Mouse (Mus musculus): ENCODE measurements at regions not wholly inside any gene's neighbourhood (a gene's known extent, or its start where the extent isn't known, plus 50 kb on each side); places are given as distances from the start of the nearest gene placed in this dataset.
"Not testable (repeated sequence)": the region's sequence is repeated elsewhere in the genome, so short reads cannot be mapped to it uniquely, and the experiment has no call there.

DNA sequence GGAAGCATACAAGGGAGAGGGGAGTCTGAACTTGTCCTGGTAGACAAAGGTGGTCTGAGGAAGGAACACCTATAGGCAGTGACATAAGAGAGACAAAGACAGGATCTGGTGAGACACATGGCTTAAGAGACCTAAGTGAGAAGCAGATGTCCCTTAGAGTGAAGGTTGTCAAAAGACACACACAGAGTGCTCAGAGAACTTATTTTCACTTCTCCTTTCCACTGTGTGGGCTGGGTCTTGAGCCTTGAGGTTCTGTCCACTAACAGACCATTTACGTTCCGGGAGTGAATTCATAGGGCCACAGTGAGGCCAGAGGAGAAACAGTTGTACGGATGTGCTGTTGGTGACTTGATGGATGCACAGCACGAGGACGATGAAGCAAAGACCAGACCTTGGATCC is 422.8 kb downstream of the Tcerg1l start:
- ATAC-seq (ENCODE audit: low FRiP score), result no peak
- Histone ChIP-seq H3K9ac (no peak overlapping the region), H3K4me3 (replicated peaks) (no peak overlapping the region), H3K36me3 (replicated peaks) (no peaks in the 10 kb centered on the region), H3K27me3 (no peaks in the 10 kb centered on the region), H3K27ac (no peak overlapping the region), H3K4me1 (no peaks in the 10 kb centered on the region), H3K4me2 (no peak overlapping the region), H3K9me3 (no peaks in the 10 kb centered on the region)
- 91% methylated on average over 5 of the region's 5 CpGs for WGBS

DNA sequence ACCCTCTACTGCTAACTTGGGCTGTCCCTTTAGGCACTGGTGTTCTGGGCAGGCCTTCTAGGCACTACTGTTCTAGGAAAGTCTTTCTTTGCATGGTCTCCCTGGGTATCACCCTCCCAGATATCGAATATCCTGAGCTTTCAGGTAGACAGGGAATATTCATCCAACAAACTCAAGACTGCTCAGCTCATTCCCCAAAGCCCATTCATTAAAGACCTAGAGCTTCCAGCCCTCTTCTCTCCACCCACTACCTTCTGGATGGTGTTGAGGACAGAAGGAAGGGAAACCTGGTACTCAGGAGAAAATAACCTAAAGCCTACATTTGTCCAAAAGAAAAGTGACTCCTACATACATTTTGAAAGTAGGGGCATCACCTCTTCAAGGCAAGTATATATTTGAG is 420.0 kb downstream of the Tcerg1l start:
- 81% methylated on average over 1 of the region's 1 CpGs for WGBS
- Histone ChIP-seq H3K4me2 (no peak overlapping the region), H3K27me3 (no peaks in the 10 kb centered on the region), H3K4me1 (no peaks in the 10 kb centered on the region), H3K9me3 (no peaks in the 10 kb centered on the region), H3K4me3 (replicated peaks) (no peak overlapping the region), H3K27ac (no peak overlapping the region), H3K36me3 (replicated peaks) (no peaks in the 10 kb centered on the region), H3K9ac (no peak overlapping the region)
- no peak for ATAC-seq (ENCODE audit: low FRiP score)

DNA sequence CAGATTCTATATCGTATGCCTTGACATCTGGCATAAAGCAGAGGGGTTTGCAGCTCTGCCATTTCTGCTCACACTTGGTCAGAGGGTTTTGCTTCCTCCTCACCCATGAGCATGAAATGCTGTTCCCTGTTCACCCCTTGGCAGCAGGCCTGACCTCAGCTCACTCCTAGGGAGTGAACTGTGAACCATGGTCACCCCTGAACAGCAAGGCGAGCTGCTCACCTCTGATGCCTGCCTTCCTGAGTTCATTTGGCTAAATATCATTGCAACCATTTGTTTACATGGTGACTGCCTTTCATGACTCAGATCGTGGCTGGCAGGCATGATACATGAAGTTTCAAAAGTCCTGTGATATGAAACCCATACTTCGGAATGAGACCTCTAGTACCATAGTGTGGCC is 418.2 kb downstream of the Tcerg1l start:
- no peak overlapping the region for H3K27ac ChIP-seq
- H3K4me1 ChIP-seq, result no peaks in the 10 kb centered on the region
- no peaks in the 10 kb centered on the region for H3K9me3 ChIP-seq
- no peak overlapping the region for H3K4me2 ChIP-seq
- H3K9ac ChIP-seq, result no peak overlapping the region
- H3K4me3 ChIP-seq (replicated peaks), result no peak overlapping the region
- no peak for ATAC-seq (ENCODE audit: low FRiP score)
- no peaks in the 10 kb centered on the region for H3K27me3 ChIP-seq
- no peaks in the 10 kb centered on the region for H3K36me3 ChIP-seq (replicated peaks)
- WGBS, result 84% methylated on average over 4 of the region's 4 CpGs

DNA sequence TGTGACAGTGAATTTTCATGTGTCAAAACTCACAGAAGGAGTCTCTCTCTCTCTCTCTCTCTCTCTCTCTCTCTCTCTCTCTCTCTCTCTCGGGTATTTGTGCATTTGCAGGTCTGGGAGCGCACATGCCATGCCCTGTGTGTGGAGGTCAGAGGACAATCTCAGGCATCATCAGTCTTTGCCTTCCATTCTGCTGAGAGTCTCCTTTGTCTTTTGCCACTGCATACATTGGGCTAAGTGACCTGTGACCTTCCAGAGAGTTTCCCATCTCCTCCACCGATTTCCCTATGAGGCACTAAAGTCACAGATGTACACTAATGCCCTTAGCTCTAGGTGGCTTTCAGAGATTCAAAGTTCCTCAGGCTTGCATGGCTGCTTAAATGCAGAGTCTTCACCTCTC is 391.7 kb downstream of the Tcerg1l start:
- H3K9ac ChIP-seq, result no peak overlapping the region
- H3K4me1 ChIP-seq, result peaks cover 22% of the 10 kb centered on the region
- H3K27ac ChIP-seq, result no peak overlapping the region
- H3K27me3 ChIP-seq, result no peaks in the 10 kb centered on the region
- H3K36me3 ChIP-seq (replicated peaks), result no peaks in the 10 kb centered on the region
- no peaks in the 10 kb centered on the region for H3K9me3 ChIP-seq
- 41% methylated on average over 3 of the region's 3 CpGs for WGBS
- ATAC-seq (ENCODE audit: low FRiP score), result no peak
- H3K4me3 ChIP-seq (replicated peaks), result no peak overlapping the region
- no peak overlapping the region for H3K4me2 ChIP-seq

DNA sequence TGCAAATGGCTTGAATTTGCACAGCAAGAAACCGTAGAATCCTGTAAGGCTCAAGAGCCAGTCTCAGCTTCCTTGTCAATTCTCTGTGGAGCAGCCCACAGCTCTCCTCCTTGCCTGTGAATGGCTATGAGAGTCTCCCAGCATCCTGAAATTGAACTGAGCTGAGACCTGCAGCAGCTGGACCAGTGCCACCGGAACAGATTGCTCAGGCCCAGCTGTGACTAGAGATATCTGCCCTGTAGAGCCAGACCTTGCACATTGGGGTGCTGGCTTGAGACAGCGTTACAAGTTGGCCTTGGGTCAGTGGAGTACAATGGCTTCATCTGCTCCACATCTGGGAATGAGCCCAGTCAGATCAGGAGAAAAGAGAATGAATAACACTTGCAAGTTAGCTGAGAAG is 390.6 kb downstream of the Tcerg1l start:
- Histone ChIP-seq H3K27ac (peak overlapping the region; percentile 46; the same call in 1 of the 2 replicates), H3K36me3 (replicated peaks) (no peaks in the 10 kb centered on the region), H3K27me3 (no peaks in the 10 kb centered on the region), H3K4me3 (replicated peaks) (no peak overlapping the region), H3K9me3 (no peaks in the 10 kb centered on the region), H3K4me2 (no peak overlapping the region), H3K9ac (no peak overlapping the region), H3K4me1 (peaks cover 22% of the 10 kb centered on the region)
- no peak for ATAC-seq (ENCODE audit: low FRiP score)
- WGBS, result 61% methylated on average over 3 of the region's 3 CpGs

DNA sequence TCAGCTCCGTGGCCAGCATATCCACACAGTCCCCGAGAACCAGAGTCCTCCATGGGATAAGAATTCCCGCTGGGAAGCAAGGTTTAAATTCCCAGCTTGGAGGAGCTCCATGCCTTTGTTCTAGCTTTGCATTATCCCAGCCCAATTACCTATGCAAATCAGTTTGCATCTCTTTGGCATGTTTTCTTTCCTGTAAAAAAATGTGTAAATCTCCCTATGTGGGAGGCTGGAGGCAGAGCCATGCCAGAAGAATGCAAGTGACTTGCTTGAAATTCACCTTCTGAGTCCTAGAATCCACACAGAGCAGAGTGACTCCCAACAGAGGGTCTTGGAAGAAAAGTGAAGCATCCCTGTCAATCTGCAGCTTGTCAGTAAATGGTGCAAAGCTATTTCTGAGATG is 388.9 kb downstream of the Tcerg1l start:
- ATAC-seq (ENCODE audit: low FRiP score), result no peak
- Histone ChIP-seq H3K4me1 (peaks cover 22% of the 10 kb centered on the region), H3K27ac (0 out of 2 replicates have a peak overlapping the region, but pooled peaks have one; percentile 19), H3K36me3 (replicated peaks) (no peaks in the 10 kb centered on the region), H3K27me3 (no peaks in the 10 kb centered on the region), H3K9ac (no peak overlapping the region), H3K4me2 (no peak overlapping the region), H3K9me3 (no peaks in the 10 kb centered on the region), H3K4me3 (replicated peaks) (no peak overlapping the region)
- WGBS, result 16% methylated on average over 3 of the region's 3 CpGs

DNA sequence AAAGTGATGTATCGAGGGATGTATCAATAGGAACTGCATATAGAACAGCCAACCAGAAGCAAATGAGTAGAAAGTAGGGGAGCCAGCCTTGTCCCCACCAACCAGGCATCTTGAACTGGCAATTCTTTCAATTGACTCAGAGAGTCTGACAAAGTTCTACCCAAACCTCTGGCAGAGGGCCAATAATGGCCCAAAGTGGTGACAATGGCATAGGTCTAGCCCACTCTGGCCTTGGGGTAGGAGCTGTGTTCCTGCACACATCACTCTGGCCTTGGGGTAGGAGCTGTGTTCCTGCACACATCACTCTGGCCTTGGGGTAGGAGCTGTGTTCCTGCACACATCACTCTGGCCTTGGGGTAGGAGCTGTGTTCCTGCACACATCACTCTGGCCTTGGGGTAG is 373.5 kb downstream of the Tcerg1l start:
- not testable (repeated sequence) for H3K36me3 ChIP-seq (replicated peaks); H3K4me1 ChIP-seq; H3K4me3 ChIP-seq (replicated peaks); H3K27ac ChIP-seq; H3K27me3 ChIP-seq; H3K9ac ChIP-seq; H3K4me2 ChIP-seq; H3K9me3 ChIP-seq; ATAC-seq (ENCODE audit: low FRiP score)
- 100% methylated on average over 1 of the region's 1 CpGs for WGBS

DNA sequence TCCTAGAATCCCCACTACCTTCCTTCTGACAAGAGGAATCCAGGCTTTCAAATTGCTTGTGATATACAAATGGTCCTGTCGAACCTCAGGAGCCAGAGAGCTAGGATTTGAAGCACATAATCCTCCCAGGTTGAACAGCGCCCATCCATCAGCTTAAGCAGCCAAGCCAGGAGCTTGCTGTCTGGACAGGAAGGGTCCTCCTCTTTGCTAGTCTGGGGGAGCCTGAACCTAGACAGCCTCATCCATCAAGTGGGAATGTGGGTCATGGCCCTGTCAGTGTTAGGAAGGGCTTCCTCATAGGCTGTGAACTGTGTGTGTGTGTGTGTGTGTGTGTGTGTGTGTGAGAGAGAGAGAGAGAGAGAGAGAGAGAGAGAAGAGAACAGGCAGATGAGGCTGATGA is 345.8 kb downstream of the Tcerg1l start:
- 75% methylated on average over 2 of the region's 2 CpGs for WGBS
- Histone ChIP-seq H3K9ac (no peak overlapping the region), H3K4me2 (no peak overlapping the region), H3K36me3 (replicated peaks) (no peaks in the 10 kb centered on the region), H3K27ac (no peak overlapping the region), H3K9me3 (no peaks in the 10 kb centered on the region), H3K4me1 (no peaks in the 10 kb centered on the region), H3K27me3 (no peaks in the 10 kb centered on the region), H3K4me3 (replicated peaks) (no peak overlapping the region)
- no peak for ATAC-seq (ENCODE audit: low FRiP score)

DNA sequence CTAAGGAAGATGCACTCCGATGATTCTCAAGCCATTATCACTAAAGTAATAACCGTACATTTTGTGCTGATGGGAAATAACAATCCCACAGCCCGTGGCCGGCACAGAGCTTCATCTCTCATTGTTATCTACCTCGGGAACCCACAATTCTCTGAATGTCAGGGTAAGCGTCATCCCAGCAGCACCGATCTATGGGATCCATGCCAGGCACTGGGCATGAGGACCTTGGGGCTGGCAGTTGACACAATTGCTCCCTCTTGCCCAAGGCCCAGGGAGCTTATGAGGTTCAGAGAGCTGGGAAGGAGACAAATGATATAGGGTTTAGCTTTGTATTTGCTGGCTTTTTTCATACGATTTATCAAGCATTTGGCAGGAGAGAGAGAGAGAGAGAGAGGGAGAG is 342.8 kb downstream of the Tcerg1l start:
- H3K27me3 ChIP-seq, result no peaks in the 10 kb centered on the region
- no peak for ATAC-seq (ENCODE audit: low FRiP score)
- WGBS, result 91% methylated on average over 8 of the region's 8 CpGs

DNA sequence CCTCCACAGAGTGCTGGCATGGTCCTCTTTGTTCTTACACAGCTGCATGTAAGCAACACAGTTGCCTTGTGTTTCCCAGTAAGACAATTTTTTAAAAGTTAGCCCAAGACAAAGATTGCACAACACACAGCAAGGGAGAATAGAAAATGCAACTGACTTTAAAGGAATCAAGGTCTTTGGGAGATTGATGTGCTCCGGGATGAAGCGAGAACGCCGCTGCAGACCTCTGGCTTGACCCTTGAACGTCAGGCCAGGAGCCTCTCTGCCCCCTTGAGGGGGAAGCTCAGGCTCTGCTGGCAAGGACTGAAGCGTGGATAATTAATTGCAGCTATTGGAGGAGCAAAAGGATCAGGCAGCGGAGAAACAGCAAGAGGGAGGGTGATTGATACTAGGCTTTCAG is 336.4 kb downstream of the Tcerg1l start:
- no peaks in the 10 kb centered on the region for H3K9me3 ChIP-seq
- H3K4me3 ChIP-seq (replicated peaks), result no peak overlapping the region
- ATAC-seq (ENCODE audit: low FRiP score), result no peak
- H3K27ac ChIP-seq, result no peak overlapping the region
- H3K9ac ChIP-seq, result no peak overlapping the region
- 44% methylated on average over 7 of the region's 7 CpGs for WGBS
- no peaks in the 10 kb centered on the region for H3K27me3 ChIP-seq
- peaks cover 5% of the 10 kb centered on the region; the same call in 1 of the 2 replicates for H3K4me1 ChIP-seq
- H3K4me2 ChIP-seq, result no peak overlapping the region
- no peaks in the 10 kb centered on the region for H3K36me3 ChIP-seq (replicated peaks)

More for the DNA sequence above, 342.8 kb downstream of the Tcerg1l start:
- no peak overlapping the region for H3K4me2 ChIP-seq
- H3K36me3 ChIP-seq (replicated peaks), result no peaks in the 10 kb centered on the region
- no peaks in the 10 kb centered on the region for H3K9me3 ChIP-seq
- no peaks in the 10 kb centered on the region for H3K4me1 ChIP-seq
- H3K27ac ChIP-seq, result no peak overlapping the region
- H3K9ac ChIP-seq, result no peak overlapping the region
- no peak overlapping the region for H3K4me3 ChIP-seq (replicated peaks)

DNA sequence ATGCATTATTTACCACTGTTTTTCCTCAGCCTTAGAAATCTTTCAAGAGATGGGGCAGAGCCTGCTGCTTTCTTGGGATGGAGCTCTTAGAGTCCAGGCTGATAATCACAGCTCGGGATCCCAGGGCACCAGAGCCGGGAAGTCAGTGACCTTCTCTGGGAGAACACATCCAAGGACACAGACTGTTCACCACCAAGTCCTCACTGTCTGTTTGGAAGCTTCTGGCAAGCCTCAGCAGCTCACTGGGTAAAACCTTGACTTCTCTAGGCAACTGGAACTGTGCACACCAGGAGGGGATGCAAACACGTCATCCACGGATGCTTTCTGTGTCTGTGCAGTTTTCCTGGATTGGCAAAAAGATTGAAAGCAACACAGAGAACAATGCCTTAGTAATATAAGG is 330.6 kb downstream of the Tcerg1l start:
- H3K27ac ChIP-seq, result no peak overlapping the region
- H3K4me3 ChIP-seq (replicated peaks), result no peak overlapping the region
- no peak overlapping the region for H3K4me2 ChIP-seq
- no peaks in the 10 kb centered on the region for H3K36me3 ChIP-seq (replicated peaks)
- ATAC-seq (ENCODE audit: low FRiP score), result no peak
- WGBS, result 79% methylated on average over 4 of the region's 4 CpGs
- no peaks in the 10 kb centered on the region for H3K27me3 ChIP-seq
- H3K9me3 ChIP-seq, result no peaks in the 10 kb centered on the region
- H3K9ac ChIP-seq, result no peak overlapping the region
- H3K4me1 ChIP-seq, result no peaks in the 10 kb centered on the region

DNA sequence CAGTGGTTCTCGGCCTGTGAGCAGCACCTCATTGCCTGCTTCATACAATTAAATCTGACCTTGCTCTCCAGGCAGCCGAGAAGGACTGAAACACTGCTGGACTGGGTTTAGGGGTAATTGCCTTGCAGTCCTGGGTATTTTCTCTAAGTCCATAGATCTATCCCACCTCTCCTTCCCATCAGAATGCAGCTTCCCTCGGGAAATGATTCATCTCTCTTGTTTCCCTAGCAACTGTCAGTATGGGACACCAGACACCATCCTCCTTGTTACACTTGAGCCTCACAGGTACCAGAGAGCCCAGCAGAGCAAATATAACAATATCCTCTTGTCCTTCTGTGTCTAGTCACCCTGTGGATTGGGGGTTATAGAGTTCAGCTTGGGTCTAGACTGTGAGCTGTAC is 322.3 kb downstream of the Tcerg1l start:
- Histone ChIP-seq H3K4me3 (replicated peaks) (no peak overlapping the region), H3K9ac (no peak overlapping the region), H3K4me1 (no peaks in the 10 kb centered on the region), H3K27me3 (no peaks in the 10 kb centered on the region), H3K36me3 (replicated peaks) (no peaks in the 10 kb centered on the region), H3K27ac (no peak overlapping the region), H3K4me2 (no peak overlapping the region), H3K9me3 (no peaks in the 10 kb centered on the region)
- WGBS, result 76% methylated on average over 3 of the region's 3 CpGs
- ATAC-seq (ENCODE audit: low FRiP score), result no peak

DNA sequence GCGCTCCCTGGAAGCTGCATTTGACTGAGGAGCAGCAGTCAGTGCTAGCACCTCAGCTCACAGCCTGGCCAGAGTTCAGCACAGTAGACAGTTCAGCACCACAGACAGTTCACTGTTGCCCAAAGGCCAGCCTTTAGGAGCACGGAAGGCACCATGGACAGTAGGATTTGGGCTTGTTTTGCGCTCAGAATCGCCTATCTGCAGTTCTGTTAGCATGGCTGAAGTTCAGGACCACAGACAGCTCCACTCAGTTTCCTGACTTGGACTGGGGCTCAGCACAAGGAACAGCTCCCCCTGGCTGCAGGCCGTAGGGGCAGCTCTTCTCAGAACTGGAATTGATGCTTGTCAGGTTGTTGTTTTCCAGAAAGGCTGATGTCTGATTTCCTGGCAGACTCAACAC is 313.6 kb downstream of the Tcerg1l start:
- no peak overlapping the region for H3K27ac ChIP-seq
- WGBS, result 18% methylated on average over 5 of the region's 5 CpGs
- no peak overlapping the region for H3K4me2 ChIP-seq
- H3K36me3 ChIP-seq (replicated peaks), result no peaks in the 10 kb centered on the region
- H3K4me1 ChIP-seq, result no peaks in the 10 kb centered on the region
- H3K4me3 ChIP-seq (replicated peaks), result no peak overlapping the region
- H3K27me3 ChIP-seq, result no peaks in the 10 kb centered on the region
- H3K9me3 ChIP-seq, result no peaks in the 10 kb centered on the region
- H3K9ac ChIP-seq, result no peak overlapping the region
- ATAC-seq (ENCODE audit: low FRiP score), result 0 out of 2 replicates have a peak, but pooled peaks have one; percentile 57
